Mouse (Mus musculus) brown adipose tissue, adult 24 weeks (tissue): ENCODE measurements around the gene Sgpl1. TPM values are rescaled to one million over a fixed set of nuclear protein-coding genes. Genes with fewer than 3 reads are reported as not detected.

ENCODE experiments used
- polyA plus RNA-seq: library from polyadenylated mRNA; stranded (reverse); fragments of >200 nt; gene quantifications from 2 replicates; pipeline ENCODE4 v1.2.4, GENCODE M21; 2012; ENCODE audit not compliant: missing spikeins, insufficient read depth, insufficient read length

Gene Sgpl1
- polyA plus RNA-seq, 1 experiment, result 43.9 TPM

Other genes with a start within 250 kb of the Sgpl1 start
- 2.5 and 3.1 TPM in 2 replicates for gene Pcbd1, start 58.4 kb downstream of the Sgpl1 start, polyA plus RNA-seq
- not detected in 2 replicates for gene Tbata, start 24.3 kb upstream of the Sgpl1 start, polyA plus RNA-seq
- gene Adamts14, start 125.7 kb upstream of the Sgpl1 start, polyA plus RNA-seq, result 0.20 TPM in 1 of 2 replicates, not detected in the other
- gene Prf1, start 150.1 kb upstream of the Sgpl1 start, polyA plus RNA-seq, result not detected in 2 replicates
- 22.9 and 31.9 TPM in 2 replicates for gene Pald1, start 235.8 kb upstream of the Sgpl1 start, polyA plus RNA-seq